Comparison of ENCODE assay signal across 13 mouse cellular contexts in the genomic region with DNA sequence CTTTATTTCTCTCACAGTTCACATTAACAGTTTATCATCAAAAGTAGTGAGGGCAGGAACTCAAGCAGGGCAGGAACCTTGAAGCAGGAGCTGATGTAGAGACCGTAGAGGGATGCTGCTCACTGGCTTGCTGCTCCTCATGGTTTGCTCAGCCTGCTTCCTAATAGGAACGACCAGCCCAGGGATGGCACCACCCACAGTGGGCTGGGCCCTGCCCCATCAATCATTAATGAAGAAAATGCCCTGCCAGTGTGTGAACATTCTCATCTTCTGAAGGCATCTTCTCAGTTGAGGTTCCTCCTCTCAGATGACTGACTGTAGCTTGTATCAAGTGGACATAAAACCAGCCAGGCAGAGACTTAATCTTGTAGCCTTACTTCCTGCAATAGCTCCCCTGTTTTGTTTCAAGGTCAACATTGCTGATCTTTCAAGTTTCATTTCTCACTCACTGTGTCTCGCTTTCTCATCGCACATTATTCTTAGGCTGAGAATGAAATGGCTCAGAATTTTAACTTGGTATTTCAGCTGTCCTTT. TPM values are rescaled to one million over a fixed set of nuclear protein-coding genes. Genes with fewer than 3 reads are reported as not detected.
A peak's percentile ranks its signal among the peaks of the same experiment; 100 is the strongest.
DNase-seq lines count a peak whose midpoint lies in the region; ATAC-seq and TF ChIP-seq lines count a peak whose summit lies in the region.
"Had no signal": no experiment of that assay in that cellular context is flagged by ENCODE, and none has a peak within 500 bp of the region (broad histone marks: within the 10 kb centered on the region; RNA-seq: fewer than 3 reads in every experiment).

No protein-coding gene starts in this region.

- no peak overlapping the region for H3K4me2 ChIP-seq in heart, postnatal 0 days (ENCODE audit: low read depth, low read length)
- H3K4me2 ChIP-seq: midbrain, embryonic 12.5 days had no signal

- H3K36me3 ChIP-seq in heart, postnatal 0 days (replicated peaks; ENCODE audit: control insufficient read depth, insufficient read depth, low read length) = no peaks in the 10 kb centered on the region
- peaks cover 7% of the 10 kb centered on the region for H3K36me3 ChIP-seq in megakaryocyte, embryonic 14.5 days (replicated peaks; ENCODE audit: low read length)
- H3K36me3 ChIP-seq: embryonic facial prominence, embryonic 10.5 days; midbrain, embryonic 12.5 days had no signal

- no peak overlapping the region for H3K4me3 ChIP-seq in heart, postnatal 0 days (ENCODE audit: low read depth, low read length)
- H3K4me3 ChIP-seq in bone marrow macrophage, adult 2 months (ENCODE audit: insufficient read depth, low read length) = no peak overlapping the region
- peak overlapping the region; percentile 1 for H3K4me3 ChIP-seq in megakaryocyte, embryonic 14.5 days (replicated peaks)
- H3K4me3 ChIP-seq: embryonic facial prominence, embryonic 10.5 days; midbrain, embryonic 12.5 days had no signal

- ATAC-seq in heart, postnatal 0 days (ENCODE audit: insufficient read depth, low read depth) = no peak
- ATAC-seq: lung, postnatal 0 days had no signal

- no peaks in the 10 kb centered on the region for H3K9me3 ChIP-seq in heart, postnatal 0 days (replicated peaks; ENCODE audit: control insufficient read depth, low read length)
- H3K9me3 ChIP-seq in megakaryocyte, embryonic 14.5 days = no peaks in the 10 kb centered on the region
- H3K9me3 ChIP-seq: embryonic facial prominence, embryonic 10.5 days; midbrain, embryonic 12.5 days had no signal

- no peak overlapping the region for H3K9ac ChIP-seq in heart, postnatal 0 days (replicated peaks; ENCODE audit: low read depth, low read length)
- H3K9ac ChIP-seq: midbrain, embryonic 12.5 days had no signal

- WGBS in heart, postnatal 0 days = 45% methylated on average over 4 of the region's 4 CpGs

- no peak for TF ChIP-seq POLR2A in bone marrow macrophage, adult 2 months (IDR thresholded peaks at IDR 0.05; ENCODE audit: borderline replicate concordance, low read depth, low read length)

- H3K27me3 ChIP-seq in heart, postnatal 0 days (ENCODE audit: control insufficient read depth, insufficient read depth, low read length) = no peaks in the 10 kb centered on the region
- no peaks in the 10 kb centered on the region for H3K27me3 ChIP-seq in megakaryocyte, embryonic 14.5 days (replicated peaks)
- H3K27me3 ChIP-seq: midbrain, embryonic 12.5 days had no signal

- H3K4me1 ChIP-seq in heart, postnatal 0 days (ENCODE audit: control insufficient read depth, insufficient read depth) = peaks cover 43% of the 10 kb centered on the region
- peaks cover 56% of the 10 kb centered on the region for H3K4me1 ChIP-seq in bone marrow macrophage, adult 2 months (ENCODE audit: control insufficient read depth, insufficient read depth, low read length)
- H3K4me1 ChIP-seq in megakaryocyte, embryonic 14.5 days = peaks cover 55% of the 10 kb centered on the region

- TF ChIP-seq EP300 in heart, postnatal 0 days (IDR thresholded peaks at IDR 0.05; ENCODE audit: low read depth) = no peak

- DNase-seq in heart, postnatal 0 days (ENCODE audit: low spot score) = no peak
- DNase-seq in heart, postnatal 4 days = no peak
- peak; percentile 90 for DNase-seq in kidney, adult 9 months
- no peak for DNase-seq in adipocyte (ENCODE audit: low spot score)
- DNase-seq in ovary, postnatal 14 days (ENCODE audit: low spot score) = no peak
- DNase-seq: cerebellum, adult 8-10 months; left cerebral cortex, postnatal 4 days; thymus, postnatal 25 days had no signal

- peak overlapping the region; percentile 41; the same call in 1 of the 2 replicates for H3K27ac ChIP-seq in heart, postnatal 0 days (ENCODE audit: low read depth)
- H3K27ac ChIP-seq in bone marrow macrophage, adult 2 months (ENCODE audit: insufficient read depth, low read depth, low read length) = peak overlapping the region; percentile 35
- H3K27ac ChIP-seq: embryonic facial prominence, embryonic 10.5 days; midbrain, embryonic 12.5 days had no signal

- no peak for TF ChIP-seq CTCF in heart, postnatal 0 days (IDR thresholded peaks at IDR 0.05; ENCODE audit: low read depth)
- no peak for TF ChIP-seq CTCF in bone marrow macrophage, adult 2 months (IDR thresholded peaks at IDR 0.05; ENCODE audit: low read depth, low read length)

RNA-seq across cellular contexts. Expression of gene Osbpl8, which starts 24.5 kb away (rescaled TPM):
- 110 and 114 TPM in 2 replicates for total RNA-seq in heart, postnatal 0 days (2014; rRNA removed; ENCODE audit: low replicate concordance)
- polyA plus RNA-seq in heart, postnatal 0 days (2015; fragmentation: Nextera tagmentation; extraction: Ambion mirVana) = 26.3 and 30.8 TPM in 2 replicates
- 10 to 100 TPM; 91.8 to 97.5 TPM for total RNA-seq in heart, postnatal 4 days (2021)
- 155 and 166 TPM in 2 replicates for polyA plus RNA-seq in bone marrow macrophage, adult 2 months (2012; ENCODE audit: insufficient read depth, insufficient read length, missing spikeins)
- 1.1 and 1.3 TPM in 2 replicates for polyA plus RNA-seq in megakaryocyte, embryonic 14.5 days (2012; ENCODE audit: insufficient read depth, low replicate concordance)

Comparison
In these comparisons a context has a peak if more than half of its experiments do, and no peak if none do; other contexts are left out.
1. RNA of gene Osbpl8, which starts 24.5 kb away (polyA plus RNA-seq): 155 to 166 TPM in bone marrow macrophage, adult 2 months and 26.3 to 30.8 TPM in heart, postnatal 0 days; 1.1 to 1.3 TPM in megakaryocyte, embryonic 14.5 days; every median in the first group is over 10 times any median in the second.